Comparison of ENCODE assay signal across 12 mouse cellular contexts in the genomic region with DNA sequence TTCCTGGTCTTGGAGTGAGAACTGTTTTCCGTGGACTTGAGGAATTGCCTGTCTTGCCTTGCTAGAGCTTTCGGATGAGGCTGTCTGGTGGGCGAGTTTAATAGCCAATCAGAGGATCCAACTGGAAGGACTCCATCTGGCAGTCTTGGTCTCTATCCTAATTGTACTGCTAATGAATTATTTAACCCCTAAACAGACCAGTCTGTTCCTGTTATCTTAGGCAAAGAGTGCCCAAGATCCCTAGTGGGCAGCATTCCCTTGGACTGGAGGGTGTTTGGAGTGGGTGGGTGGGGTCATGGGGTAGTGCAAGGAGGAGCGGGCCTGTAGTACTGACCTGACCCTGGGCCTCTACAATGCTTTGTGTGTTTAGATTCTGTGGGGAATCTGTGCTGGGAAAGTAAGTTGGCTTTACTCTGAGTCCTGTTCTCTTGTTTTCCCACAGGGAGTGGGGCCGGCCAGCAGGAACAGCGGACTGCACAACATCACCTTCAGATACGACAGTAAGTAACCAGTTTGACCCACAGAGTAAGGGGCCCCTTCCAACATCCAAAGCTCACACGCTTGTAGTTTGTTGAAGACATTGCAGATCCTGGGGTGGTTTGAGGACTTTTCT. TPM values are rescaled to one million over a fixed set of nuclear protein-coding genes. Genes with fewer than 3 reads are reported as not detected.
DNase-seq lines count a peak whose midpoint lies in the region; ATAC-seq and TF ChIP-seq lines count a peak whose summit lies in the region.
"Had no signal": no experiment of that assay in that cellular context is flagged by ENCODE, and none has a peak within 500 bp of the region (broad histone marks: within the 10 kb centered on the region; RNA-seq: fewer than 3 reads in every experiment).

No protein-coding gene starts in this region.

- H3K79me2 ChIP-seq in myocyte (ENCODE audit: control insufficient read depth, insufficient read depth), result no peaks in the 10 kb centered on the region

- H3K36me3 ChIP-seq in forebrain, embryonic 16.5 days (ENCODE audit: control insufficient read depth, insufficient read depth), result no peaks in the 10 kb centered on the region
- H3K36me3 ChIP-seq in myocyte (ENCODE audit: control insufficient read depth, insufficient read depth), result no peaks in the 10 kb centered on the region

- no peak for TF ChIP-seq POLR2A in myocyte (IDR thresholded peaks at IDR 0.05; ENCODE audit: insufficient read length, low read depth)

- no peak overlapping the region for H3ac ChIP-seq in myocyte (ENCODE audit: control insufficient read depth, insufficient read length)

- no peak overlapping the region for H3K27ac ChIP-seq in forebrain, embryonic 16.5 days (ENCODE audit: low read length)
- H3K27ac ChIP-seq: liver, embryonic 14.5 days had no signal

- H3K4me1 ChIP-seq in forebrain, embryonic 16.5 days (replicated peaks; ENCODE audit: control insufficient read depth, insufficient read depth, low read length), result peaks cover 11% of the 10 kb centered on the region

- H3K4me2 ChIP-seq in forebrain, embryonic 16.5 days (ENCODE audit: low read length), result no peak overlapping the region
- peak overlapping the region; percentile 56 for H3K4me2 ChIP-seq in myocyte (ENCODE audit: low read depth)

- peak; percentile 73 for ATAC-seq in forebrain, embryonic 16.5 days

- no peak overlapping the region for H3K4me3 ChIP-seq in forebrain, embryonic 16.5 days (replicated peaks; ENCODE audit: low read length)
- no peak overlapping the region for H3K4me3 ChIP-seq in myocyte

- no peak overlapping the region for H3K9ac ChIP-seq in forebrain, embryonic 16.5 days (replicated peaks; ENCODE audit: low read depth, low read length)
- H3K9ac ChIP-seq: liver, embryonic 14.5 days had no signal

- peak; percentile 85 to 86 for DNase-seq in cerebellum, postnatal 10 days
- no peak for DNase-seq in cerebellum, adult 11-12 months
- peak; percentile 28 for DNase-seq in layer of hippocampus, adult 11-12 months (ENCODE audit: low spot score)
- DNase-seq in layer of hippocampus, postnatal 36 days, result no peak
- no peak for DNase-seq in thymus, postnatal 25 days
- no peak for DNase-seq in kidney, postnatal 25 days
- DNase-seq: adrenal gland, postnatal 25 days; thymus, postnatal 4 days had no signal

- 55% methylated on average over 8 of the region's 8 CpGs for WGBS in forebrain, embryonic 16.5 days

- H3K27me3 ChIP-seq in forebrain, embryonic 16.5 days (replicated peaks; ENCODE audit: control insufficient read depth, insufficient read depth, low read length), result no peaks in the 10 kb centered on the region
- H3K27me3 ChIP-seq in myocyte (ENCODE audit: control insufficient read depth, insufficient read depth, insufficient read length), result no peaks in the 10 kb centered on the region

- H3K9me3 ChIP-seq in forebrain, embryonic 16.5 days (ENCODE audit: control insufficient read depth, low read length), result no peaks in the 10 kb centered on the region

TF ChIP-seq in myocyte, 11 proteins besides CTCF, POLR2A, EP300 and RAD21:
- TF ChIP-seq MYOG (IDR thresholded peaks at IDR 0.05; ENCODE audit: control insufficient read depth in 1 of 3, insufficient read depth in 1 of 3, insufficient read length in 2 of 3, low read depth in 2 of 3), result no peak
- no peak for TF ChIP-seq CEBPB (IDR thresholded peaks at IDR 0.05; ENCODE audit: insufficient read depth, poor library complexity, severe bottlenecking)
- no peak for TF ChIP-seq REST (IDR thresholded peaks at IDR 0.05; ENCODE audit: insufficient read depth, insufficient read length)
- no peak for TF ChIP-seq TCF12 (IDR thresholded peaks at IDR 0.05; ENCODE audit: insufficient read depth, poor library complexity, severe bottlenecking)
- no peak for TF ChIP-seq E2F4 (IDR thresholded peaks at IDR 0.05; ENCODE audit: insufficient read depth)

RNA-seq across cellular contexts. Expression of a gene that starts 37.3 kb away (rescaled TPM):
- 1 to 10 TPM; 3.3 to 3.7 TPM for total RNA-seq in layer of hippocampus, postnatal 36 days (2021)
- polyA plus RNA-seq in forebrain, embryonic 16.5 days (2015; fragmentation: Nextera tagmentation; extraction: Ambion mirVana), result 1.5 and 1.9 TPM in 2 replicates
- 1.9 TPM for polyA plus RNA-seq in myocyte (2012; fragmentation: generic; extraction: Trizol)
- total RNA-seq: common myeloid progenitor, adult 5-6 weeks had no signal

RNA-seq across cellular contexts. Expression of a gene that starts 38.7 kb away (rescaled TPM):
- 10 to 100 TPM; 76.8 to 85.8 TPM for total RNA-seq in layer of hippocampus, postnatal 36 days (2021)
- polyA plus RNA-seq in forebrain, embryonic 16.5 days (2015; fragmentation: Nextera tagmentation; extraction: Ambion mirVana), result 5.1 and 5.4 TPM in 2 replicates
- polyA plus RNA-seq in myocyte (2012; fragmentation: generic; extraction: Trizol), result 6.6 TPM

Comparison
In these comparisons a context has a peak if more than half of its experiments do, and no peak if none do; other contexts are left out.
1. DNase-seq: peak in cerebellum, postnatal 10 days (2 of 2) and layer of hippocampus, adult 11-12 months (single experiment); none in cerebellum, adult 11-12 months (single experiment), layer of hippocampus, postnatal 36 days (0 of 2), thymus, postnatal 25 days (single experiment) and kidney, postnatal 25 days (0 of 2).